Mouse (Mus musculus): ENCODE results near the gene Eps8. TPM values are rescaled to one million over a fixed set of nuclear protein-coding genes. Genes with fewer than 3 reads are reported as not detected.

Eps8 gene
- polyA plus RNA-seq, 1 experiment from 2014 or later = 27.0 TPM

Other genes starting within 250 kb of the Eps8 start
- gene Strap, start 80.2 kb upstream of the Eps8 start, polyA plus RNA-seq (2015; fragmentation: Nextera tagmentation; extraction: Ambion mirVana) = 132 and 137 TPM in 2 replicates
- gene Dera, start 99.7 kb upstream of the Eps8 start, polyA plus RNA-seq (2015; fragmentation: Nextera tagmentation; extraction: Ambion mirVana) = 41.2 and 44.9 TPM in 2 replicates

Measured in limb, embryonic 15.5 days (tissue).